Mouse (Mus musculus) neutrophil, adult 5-6 weeks (primary cell): ENCODE measurements around the gene Eef1a1. TPM values are rescaled to one million over a fixed set of nuclear protein-coding genes. Genes with fewer than 3 reads are reported as not detected.
"Not testable (repeated sequence)": the region's sequence is repeated elsewhere in the genome, so short reads cannot be mapped to it uniquely, and the experiment has no call there.

Source experiments
- ATAC-seq: fragments of 151-379, 151-347 bp; 2 replicates; pipeline ENCODE4 v1.8.0; 2017; ENCODE audit warnings: mild to moderate bottlenecking, moderate TSS enrichment; ENCODE audit not compliant: insufficient number of reproducible peaks, poor library complexity, low FRiP score, severe bottlenecking; ENCODE audit errors: extremely low read depth
- total RNA-seq: library from RNA; stranded (forward); fragments of 200-1000 nt; gene quantifications from 2 replicates; pipeline ENCODE4 v1.2.3, GENCODE M21; 2017

Eef1a1 gene
- total RNA-seq, 1 experiment from 2014 or later, result 5,158 TPM

DNA sequence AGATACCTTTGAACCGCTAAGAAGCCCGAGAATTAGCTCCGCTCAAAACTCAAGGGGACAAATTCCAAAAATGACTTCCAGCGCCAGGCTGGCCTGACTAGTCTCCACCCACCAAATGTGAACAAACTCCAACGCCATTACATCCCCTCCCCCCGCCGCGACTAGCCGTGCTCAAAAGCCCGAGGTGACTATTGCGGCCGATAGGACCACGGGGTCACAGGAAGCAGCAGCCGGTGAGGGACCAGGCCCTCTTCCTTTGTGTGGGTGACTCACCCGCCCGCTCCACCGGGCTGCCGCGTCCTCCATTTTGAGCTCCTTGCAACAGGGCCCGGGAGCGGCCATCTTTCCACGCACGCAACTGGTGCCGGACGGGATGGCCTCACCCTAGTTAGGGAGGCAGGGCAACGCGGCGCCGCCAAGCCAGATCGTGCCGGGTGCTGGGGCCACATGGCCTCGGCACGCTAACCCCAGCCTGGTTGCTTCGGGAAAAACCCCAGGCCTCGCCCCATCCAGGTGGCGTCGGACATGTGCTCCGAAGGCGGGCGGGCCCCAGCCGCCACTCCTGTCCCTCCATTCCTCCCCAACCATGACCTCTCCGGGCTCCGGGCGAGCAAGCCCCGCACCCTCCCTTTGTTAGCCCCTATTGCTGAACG is 8.1 kb downstream of the Eef1a1 start:
- peak; percentile 65 for ATAC-seq

GRCm38 (mm10) chr9:78480227-78480626 is 8.7 kb downstream of the Eef1a1 start:
- ATAC-seq, result not testable (repeated sequence)

- ATAC-seq, result not testable (repeated sequence)
These were observed 9.6 kb downstream of the Eef1a1 start for GRCm38 (mm10) chr9:78479308-78479707.

DNA sequence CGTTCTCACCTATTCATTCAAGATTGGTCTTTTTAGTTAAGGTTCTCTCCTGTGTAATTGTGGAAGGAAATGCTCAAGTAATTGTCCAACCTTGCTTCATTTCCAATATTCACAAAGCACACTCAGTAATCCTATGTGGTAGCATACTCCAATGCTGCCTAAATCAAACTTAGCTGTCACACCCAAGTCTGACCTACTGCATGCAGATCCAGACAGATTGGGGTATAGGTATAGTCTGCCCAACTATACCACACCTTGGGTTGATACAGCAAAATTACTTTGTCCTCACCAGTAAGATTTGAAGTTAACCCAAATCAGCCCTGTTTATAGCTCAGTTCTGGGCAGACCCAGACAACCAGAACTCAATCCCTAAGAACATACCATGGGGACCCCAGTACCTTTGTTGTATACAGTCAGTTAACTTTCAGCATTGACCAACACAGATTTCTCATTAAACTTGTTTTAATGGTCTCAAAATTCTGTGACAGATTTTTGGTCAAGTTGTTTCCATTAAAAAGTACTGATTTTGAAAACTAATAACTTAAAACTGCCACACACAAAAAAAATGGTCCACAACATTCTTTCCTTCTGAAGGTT is 10.8 kb downstream of the Eef1a1 start:
- ATAC-seq, result not testable (repeated sequence)

- ATAC-seq, result peak; percentile 20; the same call in 1 of the 2 replicates
These were observed 11.9 kb downstream of the Eef1a1 start for GRCm38 (mm10) chr9:78477021-78477551.

DNA sequence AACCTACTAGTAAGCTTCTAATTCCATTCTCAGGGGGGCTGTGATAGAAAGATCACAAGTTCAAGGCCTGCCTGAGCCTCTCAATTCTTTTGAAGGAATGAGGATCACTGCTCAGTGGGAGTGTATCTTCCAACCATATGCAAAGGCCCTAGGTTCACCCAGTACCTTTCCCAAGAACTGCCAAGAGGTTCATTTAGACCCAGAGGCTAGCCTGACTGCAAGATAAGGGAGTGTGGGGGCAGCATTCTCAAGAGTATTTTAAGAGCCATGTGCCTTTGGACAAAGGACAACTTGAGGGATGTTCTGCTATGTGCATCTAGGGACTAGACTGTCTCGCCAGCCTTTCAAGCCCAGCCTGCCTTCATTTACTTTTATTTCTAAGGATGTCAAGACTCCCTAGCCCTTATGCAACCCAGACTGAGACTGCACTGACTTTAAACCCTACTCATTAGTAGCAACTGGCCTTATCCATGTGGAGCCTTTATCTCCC is 12.4 kb downstream of the Eef1a1 start:
- ATAC-seq, result no peak

GRCm38 (mm10) chr9:78475873-78476272 is 13.1 kb downstream of the Eef1a1 start:
- ATAC-seq, result no peak

GRCm38 (mm10) chr9:78475383-78475780 is 13.6 kb downstream of the Eef1a1 start:
- no peak for ATAC-seq

- no peak for ATAC-seq
These were observed 14.1 kb downstream of the Eef1a1 start for GRCm38 (mm10) chr9:78474771-78475382.

DNA sequence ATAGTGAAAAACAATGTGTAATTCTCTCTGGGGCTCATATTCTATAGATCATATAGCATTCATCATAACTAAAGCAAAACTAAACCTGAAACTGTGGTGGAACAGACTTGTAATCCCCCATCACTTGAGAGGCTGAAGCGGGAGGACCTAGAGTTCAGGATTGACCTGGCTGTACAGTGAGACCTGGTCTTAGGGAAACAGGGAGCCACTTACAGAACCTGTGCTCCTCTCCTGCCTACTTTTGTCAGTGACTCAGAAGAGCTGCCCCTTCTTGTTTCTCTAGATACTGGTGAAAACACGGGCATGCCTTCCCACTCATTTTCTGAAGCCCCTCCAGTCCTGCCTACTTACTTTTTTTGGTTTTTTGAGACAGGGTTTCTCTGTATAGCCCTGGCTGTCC is 14.7 kb downstream of the Eef1a1 start:
- no peak for ATAC-seq

GRCm38 (mm10) chr9:78473588-78473987 is 15.4 kb downstream of the Eef1a1 start:
- ATAC-seq, result no peak

DNA sequence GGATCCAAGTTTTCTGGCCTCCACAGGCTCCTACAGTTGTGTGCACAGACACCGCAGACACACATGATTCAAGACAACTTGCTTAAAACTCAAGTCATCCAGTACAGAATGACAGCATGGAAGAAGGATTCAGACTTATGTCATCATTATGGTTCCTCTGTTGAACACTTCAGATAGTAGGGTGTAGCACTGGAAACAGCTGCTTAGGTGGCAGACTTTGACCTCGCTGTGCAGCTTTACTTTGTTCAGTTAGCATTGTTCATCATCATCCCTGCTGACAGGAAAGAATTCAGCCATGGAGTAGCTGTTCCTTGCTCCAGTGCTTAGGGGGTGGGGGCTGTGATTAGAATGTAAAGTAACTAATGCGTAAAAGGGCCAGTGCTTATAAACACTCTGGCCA is 23.2 kb downstream of the Eef1a1 start:
- no peak for ATAC-seq

- ATAC-seq, result no peak
These were observed 25.6 kb downstream of the Eef1a1 start for GRCm38 (mm10) chr9:78463337-78463736.

DNA sequence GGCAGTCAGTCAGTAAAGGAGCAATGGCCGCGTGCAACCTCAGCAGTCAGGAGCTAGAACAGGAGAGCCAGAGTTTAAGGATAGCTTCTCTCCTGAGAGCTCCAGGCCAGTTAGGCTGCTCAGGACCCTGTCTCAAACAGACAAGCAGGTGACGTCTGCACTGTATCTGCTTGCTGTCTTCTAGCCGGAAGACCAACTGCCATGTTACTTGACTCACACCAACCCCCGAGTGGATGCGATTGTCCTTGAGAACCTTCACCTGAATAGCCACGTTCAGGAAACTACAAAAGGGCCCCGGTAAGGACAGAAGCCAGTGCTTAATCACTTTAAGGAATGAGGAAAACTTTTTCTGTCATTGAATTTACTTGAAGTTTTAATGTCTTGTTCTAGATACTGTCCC is 31.9 kb downstream of the Eef1a1 start:
- ATAC-seq, result no peak

GRCm38 (mm10) chr9:78451382-78451781 is 37.6 kb downstream of the Eef1a1 start:
- peak; percentile 36; the same call in 1 of the 2 replicates for ATAC-seq

- ATAC-seq, result no peak
These were observed 38.5 kb downstream of the Eef1a1 start for GRCm38 (mm10) chr9:78450404-78450803.

- ATAC-seq, result peak; percentile 77
These were observed 40.7 kb downstream of the Eef1a1 start, which contains the start of the genes Mto1 and Gm17324 for GRCm38 (mm10) chr9:78447973-78448873. Gene Mto1, plus strand, starts transcription at chr9:78448208. Gene Gm17324, minus strand, starts transcription at chr9:78448786.

- ATAC-seq, result no peak
These were observed 41.4 kb downstream of the Eef1a1 start for GRCm38 (mm10) chr9:78447606-78447972.
